Mouse (Mus musculus) small intestine, adult 2 months (tissue): ENCODE data around the gene Smurf2. TPM values are rescaled to one million over a fixed set of nuclear protein-coding genes. Genes with fewer than 3 reads are reported as not detected.
A peak's percentile ranks its signal among the peaks of the same experiment; 100 is the strongest.

ENCODE experiments used
- H3K27ac ChIP-seq: fragments of 200-500 bp; 2 replicates; pipeline ENCODE4 v1.5.1; 2012; ENCODE audit warnings: low read depth, low read length, control low read depth, inconsistent platforms; ENCODE audit not compliant: insufficient read depth
- H3K27me3 ChIP-seq: fragments of 200-500 bp; 2 replicates; pipeline ENCODE4 v1.6.1; 2012; ENCODE audit warnings: mild to moderate bottlenecking, moderate library complexity, low read length, inconsistent platforms; ENCODE audit not compliant: control insufficient read depth, insufficient read depth
- H3K36me3 ChIP-seq: fragments of 200-500 bp; 2 replicates; pipeline ENCODE4 v1.6.1; 2012; ENCODE audit warnings: mild to moderate bottlenecking, low read length, control low read depth, inconsistent platforms; ENCODE audit not compliant: control insufficient read depth, insufficient read depth
- H3K4me1 ChIP-seq: fragments of 200-500 bp; 2 replicates; pipeline ENCODE4 v1.6.1; 2012; ENCODE audit warnings: low read length, inconsistent platforms, mixed read lengths; ENCODE audit not compliant: control insufficient read depth, insufficient read depth, insufficient read length
- H3K4me3 ChIP-seq: fragments of 200-500 bp; 2 replicates; pipeline ENCODE4 v1.5.1; 2012; ENCODE audit warnings: low read depth, mild to moderate bottlenecking, control low read depth, inconsistent platforms, low read length, moderate library complexity
- CTCF ChIP-seq: fragments of 200-500 bp; IDR thresholded peaks from 2 replicates; pipeline ENCODE4 v1.5.1; 2012; ENCODE audit warnings: low read depth, mild to moderate bottlenecking, control low read depth, inconsistent platforms, low read length, moderate library complexity, mixed read lengths; ENCODE audit not compliant: insufficient replicate concordance, insufficient read length; ENCODE audit errors: extremely low read depth
- POLR2A ChIP-seq: fragments of 200-500 bp; IDR thresholded peaks from 2 replicates; pipeline ENCODE4 v1.6.1; 2012; ENCODE audit warnings: low read depth, mild to moderate bottlenecking, control low read depth, inconsistent platforms, low read length, moderate library complexity
- WGBS: fragments of 180-500 bp; shearing (Covaris S2); methylation state at CpG from one replicate; pipeline ENCODE4 v1.1.7; 2018; 5-methylcytosine and 5-hydroxymethylcytosine counted together
- polyA plus RNA-seq: library from polyadenylated mRNA; depleted of rRNA; stranded (reverse); fragments of >200 nt; gene quantifications from 2 replicates; pipeline ENCODE4 v1.2.3, GENCODE M21; 2012; rRNA removed

Gene Smurf2
- 3.0 and 5.9 TPM in 2 replicates for polyA plus RNA-seq

- no peaks in the 10 kb centered on the region for H3K4me1 ChIP-seq
- peak within 1 kb of the TSS; percentile 95 for H3K27ac ChIP-seq
- TF ChIP-seq CTCF, result peak; percentile 8; the same call in 1 of the 2 replicates
- peak; percentile 75 for TF ChIP-seq POLR2A
- WGBS, result 3% methylated on average over 47 of the region's 72 CpGs
- no peaks in the 10 kb centered on the region; the same call in 1 of the 2 replicates for H3K27me3 ChIP-seq
- H3K36me3 ChIP-seq, result no peaks in the 10 kb centered on the region
- peak within 1 kb of the TSS; percentile 100 for H3K4me3 ChIP-seq
These were observed at the start of gene Smurf2 for GRCm38 (mm10) chr11:106920551-106921379. Gene Smurf2 (minus strand): TSS chr11:106920715.

GRCm38 (mm10) chr11:106969798-106970197 is 49.3 kb upstream of the Smurf2 start:
- H3K27ac ChIP-seq, result no peak overlapping the region
- H3K4me3 ChIP-seq, result no peak overlapping the region
- no peaks in the 10 kb centered on the region for H3K36me3 ChIP-seq
- H3K27me3 ChIP-seq, result no peaks in the 10 kb centered on the region
- no peaks in the 10 kb centered on the region for H3K4me1 ChIP-seq
- 75% methylated on average over 8 of the region's 8 CpGs for WGBS
- TF ChIP-seq CTCF (no peak), POLR2A (no peak)

DNA sequence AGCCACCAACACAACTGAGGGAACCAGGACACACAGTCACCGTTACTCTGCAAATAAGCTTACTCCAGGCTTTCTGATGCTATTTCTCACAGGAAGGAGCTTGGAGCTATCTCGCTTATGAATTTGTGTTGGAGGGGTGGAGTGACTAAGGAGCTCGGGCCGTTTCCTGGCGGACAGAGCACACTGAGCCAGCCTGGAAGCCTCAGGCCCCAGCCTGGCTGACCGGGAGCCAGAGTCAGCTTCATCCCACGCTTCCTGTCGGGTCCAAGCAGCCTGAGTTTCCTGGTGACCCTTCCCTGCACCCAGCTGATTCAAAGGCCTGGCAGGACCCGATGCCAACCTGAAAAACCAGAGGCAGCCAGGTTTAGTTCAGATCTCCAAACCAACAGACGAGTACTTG is 47.1 kb upstream of the Smurf2 start:
- TF ChIP-seq CTCF (no peak), POLR2A (no peak)
- WGBS, result 66% methylated on average over 10 of the region's 10 CpGs
- Histone ChIP-seq H3K4me1 (no peaks in the 10 kb centered on the region), H3K27me3 (no peaks in the 10 kb centered on the region), H3K36me3 (no peaks in the 10 kb centered on the region), H3K4me3 (no peak overlapping the region), H3K27ac (no peak overlapping the region)

DNA sequence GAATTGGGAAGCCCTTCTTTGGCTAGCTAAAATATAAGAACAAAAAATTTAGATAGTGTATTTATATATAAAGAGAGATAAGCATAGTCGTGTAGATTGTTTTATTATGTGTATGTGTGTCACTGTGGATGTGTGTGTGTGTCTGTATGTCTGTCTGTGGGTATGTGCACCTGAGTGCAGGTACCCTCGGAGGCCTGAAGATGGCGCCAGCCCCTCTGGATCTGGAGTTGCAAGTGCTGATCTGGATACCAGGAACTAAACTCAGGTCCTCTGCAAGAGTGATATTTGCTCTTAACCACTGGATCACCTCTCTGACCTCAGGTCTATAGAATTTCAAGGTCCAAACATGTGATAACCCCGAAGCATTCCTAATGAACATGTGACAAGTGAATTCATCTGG is 45.4 kb upstream of the Smurf2 start:
- WGBS, result 84% methylated on average over 4 of the region's 4 CpGs
- no peaks in the 10 kb centered on the region for H3K27me3 ChIP-seq
- no peak overlapping the region for H3K27ac ChIP-seq
- peaks cover 8% of the 10 kb centered on the region; the same call in 1 of the 2 replicates for H3K4me1 ChIP-seq
- TF ChIP-seq CTCF (no peak), POLR2A (no peak)
- no peak overlapping the region for H3K4me3 ChIP-seq
- H3K36me3 ChIP-seq, result no peaks in the 10 kb centered on the region

DNA sequence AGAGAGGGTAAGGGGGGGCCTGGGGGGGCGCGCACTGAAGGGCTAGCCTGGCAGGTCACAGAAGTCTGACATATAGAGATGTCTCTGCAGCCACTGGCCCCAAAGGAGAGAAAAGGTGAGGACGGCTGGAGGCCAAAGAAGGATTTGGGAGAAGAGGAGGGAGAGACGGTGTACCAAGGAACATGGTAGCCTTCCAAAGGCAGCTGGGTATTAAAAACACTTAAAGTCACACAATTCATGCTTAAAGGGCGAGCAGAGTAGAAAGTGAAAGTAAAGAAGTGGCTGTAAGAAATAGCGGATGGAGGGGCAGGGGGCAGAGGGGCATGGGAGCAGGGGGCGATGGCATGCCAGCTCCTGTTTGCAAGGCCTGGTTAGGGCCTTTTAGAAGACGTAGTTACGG is 41.8 kb upstream of the Smurf2 start:
- Histone ChIP-seq H3K27me3 (no peaks in the 10 kb centered on the region), H3K4me1 (peaks cover 25% of the 10 kb centered on the region), H3K27ac (peak overlapping the region; percentile 45; the same call in 1 of the 2 replicates), H3K4me3 (no peak overlapping the region), H3K36me3 (no peaks in the 10 kb centered on the region)
- TF ChIP-seq CTCF, result no peak
- no peak for TF ChIP-seq POLR2A
- 73% methylated on average over 9 of the region's 9 CpGs for WGBS

GRCm38 (mm10) chr11:106961471-106962081 is 41.1 kb upstream of the Smurf2 start:
- Histone ChIP-seq H3K4me1 (peaks cover 27% of the 10 kb centered on the region), H3K4me3 (no peak overlapping the region), H3K27me3 (no peaks in the 10 kb centered on the region), H3K27ac (peak overlapping the region; percentile 45; the same call in 1 of the 2 replicates), H3K36me3 (no peaks in the 10 kb centered on the region)
- 74% methylated on average over 13 of the region's 13 CpGs for WGBS
- TF ChIP-seq POLR2A (no peak), CTCF (no peak)

DNA sequence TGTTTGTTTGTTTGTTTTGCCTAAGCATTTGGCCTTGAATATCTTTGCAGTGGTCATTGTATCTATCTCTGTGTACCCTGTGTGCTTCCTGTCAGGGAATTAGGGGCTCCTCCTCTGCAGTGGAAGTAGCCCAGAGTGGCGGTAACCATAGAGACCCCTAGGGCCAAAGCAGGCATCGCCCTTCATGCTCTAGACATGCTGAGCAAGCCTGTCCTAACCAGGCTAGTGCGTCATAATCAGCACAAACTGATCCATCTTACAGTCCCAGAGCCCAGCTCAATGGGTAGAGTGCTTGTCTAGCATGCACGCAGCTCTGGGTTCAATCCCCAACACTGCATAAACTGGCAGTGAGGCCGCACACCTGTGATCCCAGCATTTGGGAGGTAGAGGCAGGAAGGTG is 38.6 kb upstream of the Smurf2 start:
- H3K4me3 ChIP-seq, result no peak overlapping the region
- WGBS, result 96% methylated on average over 5 of the region's 5 CpGs
- peaks cover 31% of the 10 kb centered on the region for H3K4me1 ChIP-seq
- no peaks in the 10 kb centered on the region for H3K27me3 ChIP-seq
- TF ChIP-seq POLR2A (no peak), CTCF (no peak)
- no peak overlapping the region for H3K27ac ChIP-seq
- no peaks in the 10 kb centered on the region for H3K36me3 ChIP-seq
